Mouse (Mus musculus): ENCODE results near the gene Ldah.

DNA sequence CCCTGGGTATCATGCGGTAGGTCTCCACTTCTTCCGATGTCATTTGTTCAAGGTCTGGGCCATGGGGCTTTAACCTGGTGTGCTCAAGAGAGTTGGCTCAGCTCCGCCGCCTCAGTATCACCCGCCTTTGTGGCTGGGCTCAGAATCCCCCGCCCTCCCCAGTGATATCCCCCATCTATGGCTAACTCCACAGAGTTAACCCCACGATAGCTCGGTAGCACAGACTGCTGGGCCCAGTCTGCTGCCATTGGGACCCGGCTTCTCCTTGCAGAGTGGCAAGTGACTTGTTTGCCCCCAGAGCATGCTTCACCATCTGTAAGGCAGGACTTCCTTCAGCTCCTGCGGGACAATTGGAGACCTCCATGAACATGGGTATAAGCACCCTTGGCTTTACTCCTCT, 116.2 kb downstream of the Ldah start:
- no peak for TF ChIP-seq POLR2A (IDR thresholded peaks at IDR 0.05; ENCODE audit: low read depth, low read length)
- TF ChIP-seq CTCF (IDR thresholded peaks at IDR 0.05; ENCODE audit: borderline replicate concordance, insufficient read depth, low read length): no peak
